Mouse (Mus musculus) midbrain, embryonic 11.5 days (tissue): Measurements from ENCODE around the gene Gpr1. TPM values are rescaled to one million over a fixed set of nuclear protein-coding genes. Genes with fewer than 3 reads are reported as not detected.

ENCODE experiments used
- ATAC-seq: fragments of 200-750 bp; cut with Nextera tagmentation; 2 replicates; pipeline ENCODE4 v1.8.0; 2017; ENCODE audit warnings: moderate TSS enrichment, moderate library complexity; ENCODE audit not compliant: low FRiP score
- DNase-seq: peaks from one replicate; pipeline ENCODE4 v3.0.0; 2015; ENCODE audit warnings: low spot score; ENCODE audit errors: missing footprints
- H3K27ac ChIP-seq: fragments of 300-500 bp; sonication (generic); 2 replicates; pipeline ENCODE4 v1.5.1; 2014; ENCODE audit warnings: low read depth, low read length
- H3K27me3 ChIP-seq: fragments of 300-500 bp; sonication (generic); 2 replicates; pipeline ENCODE4 v1.6.1; 2014; ENCODE audit warnings: mild to moderate bottlenecking, low read length, moderate library complexity, mixed read lengths; ENCODE audit not compliant: control insufficient read depth, insufficient read depth
- H3K36me3 ChIP-seq: fragments of 300-500 bp; sonication (generic); 2 replicates; pipeline ENCODE4 v1.6.1; 2014; ENCODE audit warnings: mild to moderate bottlenecking, low read length, moderate library complexity, mixed read lengths; ENCODE audit not compliant: control insufficient read depth, insufficient read depth
- H3K4me1 ChIP-seq: fragments of 300-500 bp; sonication (generic); 2 replicates; pipeline ENCODE4 v1.6.1; 2014; ENCODE audit warnings: low read length; ENCODE audit not compliant: control insufficient read depth, insufficient read depth
- H3K4me2 ChIP-seq: fragments of 300-500 bp; sonication (generic); 2 replicates; pipeline ENCODE4 v1.6.1; 2014; ENCODE audit warnings: mild to moderate bottlenecking, moderate library complexity
- H3K4me3 ChIP-seq: fragments of 300-500 bp; sonication (generic); 2 replicates; pipeline ENCODE4 v1.5.1; 2014; ENCODE audit warnings: low read depth, low read length
- H3K9ac ChIP-seq: fragments of 300-500 bp; sonication (generic); 2 replicates; pipeline ENCODE4 v1.6.1; 2014; ENCODE audit warnings: low read length
- H3K9me3 ChIP-seq: fragments of 300-500 bp; sonication (generic); 2 replicates; pipeline ENCODE4 v1.6.1; 2016; ENCODE audit warnings: low read length; ENCODE audit not compliant: control insufficient read depth
- WGBS: fragments of 180-500 bp; shearing (Covaris S2); extraction: QIAGEN DNeasy Blood & Tissue Kit; methylation state at CpG from one replicate; pipeline ENCODE4 v1.1.7; 2014; 5-methylcytosine and 5-hydroxymethylcytosine counted together
- polyA plus RNA-seq: library from polyadenylated mRNA; unstranded; fragments of >200 nt; fragmentation: Nextera tagmentation; extraction: Ambion mirVana; gene quantifications from 2 replicates; pipeline ENCODE4 v1.2.1, GENCODE M21; 2014

Gpr1 gene
- polyA plus RNA-seq, 1 experiment from 2014 or later: 0.22 TPM

DNA sequence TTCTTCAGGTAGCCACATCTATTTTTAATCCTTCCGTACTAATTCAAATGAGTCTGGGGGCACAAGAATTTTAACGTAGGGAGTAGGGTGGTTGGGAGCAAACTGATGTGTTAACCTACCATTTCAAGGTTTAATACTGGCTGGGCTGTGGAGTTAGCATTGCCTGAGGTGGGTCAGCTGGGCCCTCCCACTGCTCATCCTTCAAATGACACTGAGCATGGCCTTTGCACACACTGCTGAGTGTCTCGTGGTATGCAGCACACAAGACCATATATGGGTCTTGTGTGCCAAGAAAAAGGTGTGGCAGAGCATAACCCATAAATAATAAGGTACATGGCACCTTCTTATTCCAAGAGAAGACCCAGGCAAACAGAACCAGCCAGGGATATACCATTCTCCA is 6.7 kb downstream of the Gpr1 start:
- Histone ChIP-seq H3K36me3 (no peaks in the 10 kb centered on the region), H3K9ac (no peak overlapping the region), H3K4me3 (no peak overlapping the region), H3K4me2 (no peak overlapping the region), H3K27me3 (peaks cover 3% of the 10 kb centered on the region; the same call in 1 of the 2 replicates), H3K9me3 (no peaks in the 10 kb centered on the region), H3K4me1 (peaks cover 17% of the 10 kb centered on the region), H3K27ac (no peak overlapping the region)
- 89% methylated on average over 3 of the region's 3 CpGs for WGBS
- DNase-seq (no peak), ATAC-seq (no peak)

GRCm38 (mm10) chr1:63204660-63205394 is 9.5 kb downstream of the Gpr1 start:
- Histone ChIP-seq H3K4me1 (peaks cover 17% of the 10 kb centered on the region), H3K27me3 (peaks cover 3% of the 10 kb centered on the region; the same call in 1 of the 2 replicates), H3K9ac (no peak overlapping the region; the same call in 1 of the 2 replicates), H3K4me2 (no peak overlapping the region), H3K36me3 (no peaks in the 10 kb centered on the region), H3K27ac (peak overlapping the region; percentile 85), H3K4me3 (no peak overlapping the region), H3K9me3 (no peaks in the 10 kb centered on the region)
- 11% methylated on average over 7 of the region's 7 CpGs for WGBS
- DNase-seq: peak; percentile 87
- ATAC-seq: peak; percentile 74

GRCm38 (mm10) chr1:63203950-63204659 is 10.2 kb downstream of the Gpr1 start:
- Histone ChIP-seq H3K4me3 (no peak overlapping the region), H3K27ac (peak overlapping the region; percentile 85), H3K9me3 (no peaks in the 10 kb centered on the region), H3K4me2 (peak overlapping the region; percentile 1; the same call in 1 of the 2 replicates), H3K36me3 (no peaks in the 10 kb centered on the region), H3K9ac (peak overlapping the region; percentile 21; the same call in 1 of the 2 replicates), H3K4me1 (peaks cover 17% of the 10 kb centered on the region), H3K27me3 (peaks cover 3% of the 10 kb centered on the region; the same call in 1 of the 2 replicates)
- peak; percentile 95 for DNase-seq
- peak; percentile 94 for ATAC-seq
- 5% methylated on average over 7 of the region's 7 CpGs for WGBS

DNA sequence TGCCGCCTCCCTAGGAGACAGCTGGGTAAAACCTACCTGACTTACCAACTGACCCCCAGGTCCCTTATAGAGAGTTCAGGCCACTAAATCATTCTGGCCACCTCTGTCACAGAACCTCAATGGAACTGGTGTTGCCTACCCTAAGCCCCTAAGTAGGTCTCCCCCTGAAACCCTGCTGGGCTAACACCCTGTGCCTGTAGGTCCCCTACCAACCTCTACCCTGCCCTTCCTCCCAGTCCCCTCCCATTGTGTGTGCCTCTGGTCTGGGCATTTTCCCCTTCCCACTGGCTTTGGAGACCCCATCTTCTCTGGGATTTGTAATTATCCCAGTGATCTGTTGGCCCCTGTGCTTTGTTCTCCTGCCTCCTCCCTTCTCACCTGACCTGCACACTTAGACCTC is 10.9 kb downstream of the Gpr1 start:
- peaks cover 17% of the 10 kb centered on the region for H3K4me1 ChIP-seq
- H3K27ac ChIP-seq: peak overlapping the region; percentile 85
- no peaks in the 10 kb centered on the region for H3K36me3 ChIP-seq
- ATAC-seq (peak; percentile 40; the same call in 1 of the 2 replicates), DNase-seq (no peak)
- H3K4me3 ChIP-seq: no peak overlapping the region
- H3K9ac ChIP-seq: peak overlapping the region; percentile 21; the same call in 1 of the 2 replicates
- no peaks in the 10 kb centered on the region for H3K9me3 ChIP-seq
- H3K4me2 ChIP-seq: no peak overlapping the region
- WGBS: 87% methylated on average over 1 of the region's 1 CpGs
- H3K27me3 ChIP-seq: peaks cover 3% of the 10 kb centered on the region; the same call in 1 of the 2 replicates

- H3K27me3 ChIP-seq: no peaks in the 10 kb centered on the region
- no peaks in the 10 kb centered on the region for H3K9me3 ChIP-seq
- H3K9ac ChIP-seq: no peak overlapping the region
- H3K4me2 ChIP-seq: no peak overlapping the region
- no peak for ATAC-seq
- H3K4me3 ChIP-seq: no peak overlapping the region
- H3K27ac ChIP-seq: no peak overlapping the region
- H3K36me3 ChIP-seq: no peaks in the 10 kb centered on the region
- 79% methylated on average over 1 of the region's 1 CpGs for WGBS
- H3K4me1 ChIP-seq: peaks cover 17% of the 10 kb centered on the region
- DNase-seq: no peak
Measured at GRCm38 (mm10) chr1:63201672-63202071, 12.7 kb downstream of the Gpr1 start.

GRCm38 (mm10) chr1:63200322-63200721 is 14.0 kb downstream of the Gpr1 start:
- no peaks in the 10 kb centered on the region for H3K27me3 ChIP-seq
- DNase-seq: no peak
- no peak for ATAC-seq
- H3K27ac ChIP-seq: no peak overlapping the region
- H3K4me1 ChIP-seq: peaks cover 15% of the 10 kb centered on the region
- H3K4me2 ChIP-seq: no peak overlapping the region
- no peaks in the 10 kb centered on the region for H3K9me3 ChIP-seq
- 96% methylated on average over 18 of the region's 18 CpGs for WGBS
- H3K9ac ChIP-seq: no peak overlapping the region
- H3K36me3 ChIP-seq: no peaks in the 10 kb centered on the region
- no peak overlapping the region for H3K4me3 ChIP-seq

DNA sequence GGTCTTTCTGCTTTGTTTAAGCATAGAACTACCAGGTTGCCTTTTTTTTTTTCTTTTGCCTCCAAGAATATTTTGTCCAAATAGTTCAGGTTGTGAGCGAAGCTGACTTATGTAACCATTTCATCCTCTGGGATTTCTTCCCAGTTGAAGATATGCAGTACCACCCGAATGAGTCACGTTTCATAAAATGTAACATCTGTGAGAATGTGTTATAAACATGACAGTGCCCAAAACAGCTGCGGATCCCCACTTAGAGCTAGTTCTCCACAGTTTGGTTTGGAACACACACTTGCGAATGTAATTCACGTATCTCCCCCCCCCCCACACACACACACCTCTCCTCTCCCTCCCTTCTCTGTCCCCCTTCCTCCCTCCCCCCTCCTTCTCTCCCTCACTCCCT is 15.0 kb downstream of the Gpr1 start:
- Histone ChIP-seq H3K4me1 (peaks cover 9% of the 10 kb centered on the region), H3K9me3 (no peaks in the 10 kb centered on the region), H3K4me3 (no peak overlapping the region), H3K27ac (no peak overlapping the region), H3K36me3 (no peaks in the 10 kb centered on the region), H3K9ac (no peak overlapping the region), H3K4me2 (no peak overlapping the region), H3K27me3 (no peaks in the 10 kb centered on the region)
- ATAC-seq: no peak
- WGBS: 98% methylated on average over 6 of the region's 6 CpGs
- no peak for DNase-seq

- Histone ChIP-seq H3K27ac (no peak overlapping the region), H3K9ac (no peak overlapping the region), H3K36me3 (no peaks in the 10 kb centered on the region), H3K4me3 (no peak overlapping the region), H3K27me3 (no peaks in the 10 kb centered on the region), H3K9me3 (no peaks in the 10 kb centered on the region), H3K4me1 (no peaks in the 10 kb centered on the region), H3K4me2 (no peak overlapping the region)
- 79% methylated on average over 5 of the region's 5 CpGs for WGBS
- no peak for DNase-seq
- ATAC-seq: no peak
Measured at GRCm38 (mm10) chr1:63195848-63196512, 18.4 kb downstream of the Gpr1 start.
